Mouse (Mus musculus) urinary bladder, adult 2 months (tissue): ENCODE data around the gene Aamp. TPM values are rescaled to one million over a fixed set of nuclear protein-coding genes. Genes with fewer than 3 reads are reported as not detected.
A peak's percentile ranks its signal among the peaks of the same experiment; 100 is the strongest.
"Not testable (repeated sequence)": the region's sequence is repeated elsewhere in the genome, so short reads cannot be mapped to it uniquely, and the experiment has no call there.

Source experiments
- DNase-seq: peaks from one replicate; pipeline ENCODE4 v3.0.0; 2022; ENCODE audit warnings: low spot score
- polyA plus RNA-seq: library from polyadenylated mRNA; depleted of rRNA; stranded (reverse); fragments of >200 nt; gene quantifications from 2 replicates; pipeline ENCODE4 v1.2.3, GENCODE M21; 2012

Aamp gene
- polyA plus RNA-seq, 1 experiment: 137 TPM

GRCm38 (mm10) chr1:74300347-74301110 lies 16.0 kb upstream of the Aamp start:
- DNase-seq: no peak

GRCm38 (mm10) chr1:74298996-74299395 lies 14.5 kb upstream of the Aamp start:
- DNase-seq: no peak

- no peak for DNase-seq
Measured at GRCm38 (mm10) chr1:74298157-74298750, 13.7 kb upstream of the Aamp start.

- DNase-seq: peak; percentile 59
Measured at GRCm38 (mm10) chr1:74297269-74297668, 12.7 kb upstream of the Aamp start.

GRCm38 (mm10) chr1:74296477-74296876 lies 11.9 kb upstream of the Aamp start:
- DNase-seq: peak; percentile 54

- DNase-seq: peak; percentile 84
Measured at GRCm38 (mm10) chr1:74295456-74296171, 11.1 kb upstream of the Aamp start.

GRCm38 (mm10) chr1:74294733-74295455 lies 10.4 kb upstream of the Aamp start:
- DNase-seq: no peak

GRCm38 (mm10) chr1:74294090-74294643 lies 9.6 kb upstream of the Aamp start:
- no peak for DNase-seq

GRCm38 (mm10) chr1:74293306-74293960 lies 8.9 kb upstream of the Aamp start:
- no peak for DNase-seq

- no peak for DNase-seq
Measured at GRCm38 (mm10) chr1:74292331-74293020, 7.9 kb upstream of the Aamp start.

GRCm38 (mm10) chr1:74290141-74290540 lies 5.6 kb upstream of the Aamp start:
- DNase-seq: no peak

- DNase-seq: no peak
Measured at GRCm38 (mm10) chr1:74289740-74290139, 5.2 kb upstream of the Aamp start.

GRCm38 (mm10) chr1:74289248-74289647 lies 4.7 kb upstream of the Aamp start:
- DNase-seq: no peak

GRCm38 (mm10) chr1:74288327-74288726 lies 3.8 kb upstream of the Aamp start:
- DNase-seq: no peak

- not testable (repeated sequence) for DNase-seq
Measured at GRCm38 (mm10) chr1:74286869-74287607, 2.5 kb upstream of the Aamp start.

- no peak for DNase-seq
Measured at GRCm38 (mm10) chr1:74285212-74286010, 873 bp upstream of the Aamp start.

GRCm38 (mm10) chr1:74283686-74284463 lies 663 bp downstream of the Aamp start:
- DNase-seq: no peak

GRCm38 (mm10) chr1:74282896-74283625 lies 1.5 kb downstream of the Aamp start:
- no peak for DNase-seq
